8 mouse cellular contexts compared by ENCODE assay signal in the genomic region with DNA sequence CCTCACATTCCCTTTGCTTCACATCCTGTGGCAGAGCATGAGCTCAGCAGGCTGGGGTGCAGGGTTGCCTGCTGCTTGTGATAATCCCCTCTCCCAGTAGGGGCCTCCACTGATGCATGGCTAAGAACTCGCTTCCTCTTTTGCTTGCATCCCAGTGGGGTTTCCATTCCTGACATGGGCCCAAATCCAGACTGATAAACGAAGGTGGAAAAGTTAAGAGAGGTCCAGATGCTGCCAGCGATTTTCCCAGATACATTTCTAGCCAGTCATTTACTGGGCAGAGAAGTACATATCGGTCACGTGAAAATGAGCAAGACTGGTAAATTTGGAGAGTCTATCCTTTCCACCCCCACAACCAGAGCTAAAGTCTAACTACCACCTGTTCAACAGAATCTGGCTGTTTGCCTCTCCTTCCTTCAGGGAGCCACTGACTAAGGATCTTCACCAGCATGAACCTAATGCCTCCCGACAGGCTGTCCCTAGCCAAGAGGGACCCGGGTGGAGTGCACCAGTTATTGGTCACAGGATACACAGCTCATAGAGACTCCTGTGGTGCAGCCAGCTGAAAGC.
DNase-seq lines count a peak whose midpoint lies in the region; ATAC-seq and TF ChIP-seq lines count a peak whose summit lies in the region.

No protein-coding gene starts in this region.

- no peaks in the 10 kb centered on the region for H3K4me1 ChIP-seq in liver, adult 2 months (ENCODE audit: control insufficient read depth, insufficient read depth, low read length)
- H3K4me1 ChIP-seq in liver, embryonic 11.5 days (replicated peaks; ENCODE audit: control insufficient read depth, insufficient read depth, low read length), result no peaks in the 10 kb centered on the region
- peaks cover 13% of the 10 kb centered on the region for H3K4me1 ChIP-seq in embryonic facial prominence, embryonic 10.5 days
- no peaks in the 10 kb centered on the region for H3K4me1 ChIP-seq in hindbrain, postnatal 0 days (ENCODE audit: insufficient read depth, low read length)
- no peaks in the 10 kb centered on the region for H3K4me1 ChIP-seq in lung, embryonic 14.5 days (ENCODE audit: insufficient read depth)
- H3K4me1 ChIP-seq in stomach, postnatal 0 days (replicated peaks; ENCODE audit: control insufficient read depth, insufficient read depth), result no peaks in the 10 kb centered on the region

- no peaks in the 10 kb centered on the region for H3K36me3 ChIP-seq in liver, adult 2 months (ENCODE audit: control insufficient read depth, insufficient read depth, low read length)
- no peaks in the 10 kb centered on the region for H3K36me3 ChIP-seq in liver, embryonic 11.5 days (ENCODE audit: control insufficient read depth, insufficient read depth, low read length)
- no peaks in the 10 kb centered on the region for H3K36me3 ChIP-seq in embryonic facial prominence, embryonic 10.5 days (replicated peaks)
- no peaks in the 10 kb centered on the region for H3K36me3 ChIP-seq in hindbrain, postnatal 0 days (ENCODE audit: insufficient read depth, low read length)
- no peaks in the 10 kb centered on the region for H3K36me3 ChIP-seq in lung, embryonic 14.5 days (ENCODE audit: insufficient read depth)
- H3K36me3 ChIP-seq in stomach, postnatal 0 days (ENCODE audit: control insufficient read depth, insufficient read depth, low read length), result no peaks in the 10 kb centered on the region

- no peaks in the 10 kb centered on the region for H3K79me2 ChIP-seq in liver, adult 2 months (ENCODE audit: control insufficient read depth, insufficient read depth, low read length)

- no peak for TF ChIP-seq POLR2A in liver, adult 2 months (IDR thresholded peaks at IDR 0.05; ENCODE audit: extremely low read depth, insufficient read depth, low read length)

- H3K9ac ChIP-seq in liver, adult 2 months (ENCODE audit: low read depth, low read length), result no peak overlapping the region
- no peak overlapping the region for H3K9ac ChIP-seq in liver, embryonic 11.5 days (ENCODE audit: low read depth, low read length)
- H3K9ac ChIP-seq in hindbrain, postnatal 0 days (replicated peaks; ENCODE audit: low read length), result no peak overlapping the region
- H3K9ac ChIP-seq in lung, embryonic 14.5 days, result no peak overlapping the region
- H3K9ac ChIP-seq in stomach, postnatal 0 days (ENCODE audit: low read length), result no peak overlapping the region

- no peak overlapping the region for H3K4me2 ChIP-seq in liver, embryonic 11.5 days
- no peak overlapping the region for H3K4me2 ChIP-seq in hindbrain, postnatal 0 days (ENCODE audit: low read depth, low read length)
- no peak overlapping the region for H3K4me2 ChIP-seq in lung, embryonic 14.5 days
- no peak overlapping the region for H3K4me2 ChIP-seq in stomach, postnatal 0 days (replicated peaks; ENCODE audit: low read depth)

- peak; percentile 5 for DNase-seq in liver, adult 2 months (ENCODE audit: extremely low read depth, low read depth, low spot score)
- no peak for DNase-seq in liver, embryonic 11.5 days (ENCODE audit: low spot score)
- peak; percentile 30 to 58 for DNase-seq in adrenal gland, postnatal 36 days
- peak; percentile 45 for DNase-seq in embryonic facial prominence, embryonic 10.5 days (ENCODE audit: low spot score)
- DNase-seq in hindbrain, postnatal 0 days (ENCODE audit: low spot score), result peak; percentile 72
- peak; percentile 69 for DNase-seq in lung, embryonic 14.5 days
- peak; percentile 18 for DNase-seq in stomach, postnatal 0 days (ENCODE audit: low spot score)

- ATAC-seq in liver, embryonic 11.5 days (replicated peaks; ENCODE audit: low FRiP score), result no peak
- peak; percentile 90 for ATAC-seq in hindbrain, postnatal 0 days
- no peak for ATAC-seq in lung, embryonic 14.5 days (ENCODE audit: insufficient read depth)
- ATAC-seq in stomach, postnatal 0 days (ENCODE audit: low FRiP score, low TSS enrichment), result no peak
- ATAC-seq in activated CD4-positive, CD25-positive, alpha-beta regulatory T cell, adult 4 months, result no peak

- H3K4me3 ChIP-seq in liver, adult 2 months (ENCODE audit: insufficient read depth, low read depth, low read length), result no peak overlapping the region
- no peak overlapping the region for H3K4me3 ChIP-seq in liver, embryonic 11.5 days (ENCODE audit: low read depth, low read length)
- H3K4me3 ChIP-seq in embryonic facial prominence, embryonic 10.5 days, result no peak overlapping the region
- H3K4me3 ChIP-seq in hindbrain, postnatal 0 days (ENCODE audit: low read length), result no peak overlapping the region
- no peak overlapping the region for H3K4me3 ChIP-seq in lung, embryonic 14.5 days (ENCODE audit: low read depth, low read length)
- no peak overlapping the region for H3K4me3 ChIP-seq in stomach, postnatal 0 days (ENCODE audit: low read depth, low read length)

- WGBS in liver, adult 2 months, result 57% methylated on average over 7 of the region's 7 CpGs
- WGBS in liver, embryonic 11.5 days, result 46% methylated on average over 7 of the region's 7 CpGs
- 30% methylated on average over 7 of the region's 7 CpGs for WGBS in embryonic facial prominence, embryonic 10.5 days
- WGBS in hindbrain, postnatal 0 days, result 25% methylated on average over 7 of the region's 7 CpGs
- 44% methylated on average over 7 of the region's 7 CpGs for WGBS in lung, embryonic 14.5 days
- WGBS in stomach, postnatal 0 days, result 46% methylated on average over 7 of the region's 7 CpGs

- peak; percentile 55 for TF ChIP-seq CTCF in liver, adult 2 months (IDR thresholded peaks at IDR 0.05; ENCODE audit: low read depth, low read length)
- peak; percentile 66 for TF ChIP-seq CTCF in hindbrain, postnatal 0 days (IDR thresholded peaks at IDR 0.05; ENCODE audit: low read depth)
- peak; percentile 74 for TF ChIP-seq CTCF in lung, embryonic 14.5 days (IDR thresholded peaks at IDR 0.05; ENCODE audit: low read depth)
- TF ChIP-seq CTCF in stomach, postnatal 0 days (IDR thresholded peaks at IDR 0.05; ENCODE audit: low read depth), result peak; percentile 69

- H3K27me3 ChIP-seq in liver, adult 2 months (ENCODE audit: control insufficient read depth, insufficient read depth, low read length), result no peaks in the 10 kb centered on the region
- H3K27me3 ChIP-seq in liver, embryonic 11.5 days (replicated peaks; ENCODE audit: control insufficient read depth, insufficient read depth, low read length), result no peaks in the 10 kb centered on the region
- H3K27me3 ChIP-seq in embryonic facial prominence, embryonic 10.5 days (replicated peaks; ENCODE audit: low read depth, poor library complexity, severe bottlenecking), result no peaks in the 10 kb centered on the region
- no peaks in the 10 kb centered on the region for H3K27me3 ChIP-seq in hindbrain, postnatal 0 days (ENCODE audit: insufficient read depth, low read length)
- H3K27me3 ChIP-seq in lung, embryonic 14.5 days (ENCODE audit: insufficient read depth, low read length), result no peaks in the 10 kb centered on the region
- no peaks in the 10 kb centered on the region for H3K27me3 ChIP-seq in stomach, postnatal 0 days (ENCODE audit: control insufficient read depth, insufficient read depth, low read length)

- H3K27ac ChIP-seq in liver, adult 2 months (replicated peaks; ENCODE audit: insufficient read depth, low read depth, low read length), result no peak overlapping the region
- H3K27ac ChIP-seq in liver, embryonic 11.5 days (ENCODE audit: low read depth, low read length), result no peak overlapping the region
- no peak overlapping the region for H3K27ac ChIP-seq in embryonic facial prominence, embryonic 10.5 days (replicated peaks)
- H3K27ac ChIP-seq in hindbrain, postnatal 0 days, result no peak overlapping the region
- no peak overlapping the region for H3K27ac ChIP-seq in lung, embryonic 14.5 days (ENCODE audit: low read depth)
- no peak overlapping the region for H3K27ac ChIP-seq in stomach, postnatal 0 days (replicated peaks)

- TF ChIP-seq EP300 in stomach, postnatal 0 days (optimal IDR thresholded peaks at IDR 0.05), result no peak

- no peaks in the 10 kb centered on the region for H3K9me3 ChIP-seq in liver, embryonic 11.5 days (ENCODE audit: control insufficient read depth, low read length)
- no peaks in the 10 kb centered on the region for H3K9me3 ChIP-seq in embryonic facial prominence, embryonic 10.5 days
- no peaks in the 10 kb centered on the region for H3K9me3 ChIP-seq in hindbrain, postnatal 0 days (ENCODE audit: low read length)
- no peaks in the 10 kb centered on the region for H3K9me3 ChIP-seq in lung, embryonic 14.5 days (ENCODE audit: low read depth, low read length)
- H3K9me3 ChIP-seq in stomach, postnatal 0 days (ENCODE audit: control insufficient read depth, low read length), result no peaks in the 10 kb centered on the region
